Mouse (Mus musculus): ENCODE data around the gene Taf1b.
A peak's percentile ranks its signal among the peaks of the same experiment; 100 is the strongest.
"Not testable (repeated sequence)": the region's sequence is repeated elsewhere in the genome, so short reads cannot be mapped to it uniquely, and the experiment has no call there.

The Taf1b gene

DNA sequence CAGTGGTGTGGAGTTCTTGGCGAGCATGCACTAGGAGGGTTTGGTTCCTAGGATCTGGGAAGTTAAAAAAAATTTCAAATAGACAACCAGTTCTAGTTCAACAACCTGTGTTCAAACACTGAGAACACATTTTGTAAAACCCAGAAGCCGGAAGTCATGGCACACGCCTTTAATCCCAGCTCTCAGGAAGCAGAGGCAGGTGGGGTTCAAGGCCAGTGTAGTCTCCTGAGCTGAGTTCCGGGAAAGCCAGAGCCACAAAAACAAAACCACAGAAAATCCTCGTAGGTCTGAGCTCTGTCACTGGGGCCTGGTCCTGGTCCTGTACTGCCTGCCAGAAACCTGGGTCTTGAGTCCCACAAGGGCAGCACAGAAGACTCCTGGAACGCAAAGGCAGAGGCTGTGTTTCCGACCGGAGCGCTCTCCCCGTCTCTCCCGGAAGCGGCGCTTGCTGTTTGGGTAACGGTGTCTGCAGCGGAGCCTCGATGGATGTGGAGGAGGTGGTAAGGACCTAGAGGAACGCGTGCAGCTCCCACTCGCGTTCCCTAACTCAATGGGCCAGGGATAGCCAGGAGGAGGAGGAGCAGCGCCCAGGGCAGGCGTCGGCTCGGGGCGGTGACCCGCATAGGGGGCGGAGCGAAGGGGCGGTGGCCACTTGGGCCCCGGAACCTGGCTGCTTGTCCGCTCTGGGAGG lies at the start of gene Taf1b:
TSS of gene Taf1b (plus strand) at position 210 of the 691 bp plus-strand sequence.
- peak; percentile 70 for DNase-seq

DNA sequence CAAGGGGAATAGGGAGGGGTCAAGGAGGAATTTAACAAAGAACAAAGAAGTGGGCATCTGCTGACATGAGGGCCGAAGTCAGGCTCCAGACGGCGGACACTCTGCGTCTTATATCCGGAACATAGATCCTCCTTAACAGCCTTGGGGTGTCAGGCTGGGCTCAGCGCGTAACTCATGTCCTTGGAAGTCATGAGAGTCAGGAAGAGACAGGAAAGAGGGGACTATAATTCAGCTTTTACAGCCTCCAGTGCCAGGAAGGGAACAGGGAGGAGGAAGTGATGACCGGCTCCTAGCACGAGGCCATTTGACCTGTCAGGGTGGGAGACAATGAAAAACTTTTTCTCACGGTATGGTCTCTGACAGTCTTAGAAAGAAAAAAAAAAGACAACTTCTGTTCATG lies 37.8 kb upstream of the Taf1b start:
- DNase-seq: no peak

GRCm38 (mm10) chr12:24462121-24462520 lies 36.0 kb upstream of the Taf1b start:
- peak; percentile 17 for DNase-seq

- not testable (repeated sequence) for DNase-seq
These were observed 34.7 kb upstream of the Taf1b start for GRCm38 (mm10) chr12:24463490-24463889.

GRCm38 (mm10) chr12:24468966-24469365 lies 29.2 kb upstream of the Taf1b start:
- DNase-seq: no peak

DNA sequence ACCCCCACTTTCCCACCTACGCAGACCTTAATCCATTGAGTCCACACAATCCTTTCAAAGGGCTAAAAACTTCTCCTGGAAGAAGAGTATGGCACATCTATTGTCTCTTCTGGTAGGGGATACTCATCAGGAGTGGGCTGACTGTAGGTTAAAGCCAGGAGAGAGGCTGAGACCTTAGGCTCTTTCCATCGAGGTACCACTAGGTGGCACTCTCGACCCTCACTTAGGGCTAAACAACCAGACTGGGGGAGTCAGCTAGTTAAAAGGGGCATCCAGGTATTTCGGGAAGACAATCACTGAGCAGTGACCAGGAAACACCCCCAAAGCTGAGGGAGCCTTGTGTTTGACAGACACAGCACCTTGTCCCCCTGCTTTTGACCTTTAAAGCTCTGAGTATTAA lies 27.2 kb upstream of the Taf1b start:
- DNase-seq: no peak

DNA sequence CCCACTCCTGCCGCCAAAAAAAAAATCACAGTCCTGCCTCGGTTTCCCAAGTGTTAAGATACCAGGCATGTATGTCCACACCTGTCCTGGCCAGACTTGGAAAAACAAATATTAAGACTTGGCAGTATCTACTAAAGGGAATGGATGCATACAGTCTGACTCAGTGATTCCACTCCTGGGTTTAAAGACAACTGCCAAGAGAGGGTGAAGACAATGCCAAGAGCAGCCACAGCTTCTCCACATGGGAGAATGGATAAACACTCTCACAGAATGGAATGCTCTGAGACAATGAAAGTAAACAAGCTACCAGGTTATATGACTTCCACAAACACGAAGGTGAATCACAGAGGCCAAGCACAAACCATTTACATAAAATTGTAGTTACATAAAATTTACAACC lies 24.9 kb upstream of the Taf1b start:
- DNase-seq: no peak

- DNase-seq: no peak
These were observed 13.2 kb upstream of the Taf1b start for GRCm38 (mm10) chr12:24484930-24485329.

GRCm38 (mm10) chr12:24486882-24487281 lies 11.3 kb upstream of the Taf1b start:
- no peak for DNase-seq

- DNase-seq: not testable (repeated sequence)
These were observed 5.7 kb upstream of the Taf1b start for GRCm38 (mm10) chr12:24492507-24492906.

- DNase-seq: no peak
These were observed 5.1 kb upstream of the Taf1b start for GRCm38 (mm10) chr12:24493011-24493410.

DNA sequence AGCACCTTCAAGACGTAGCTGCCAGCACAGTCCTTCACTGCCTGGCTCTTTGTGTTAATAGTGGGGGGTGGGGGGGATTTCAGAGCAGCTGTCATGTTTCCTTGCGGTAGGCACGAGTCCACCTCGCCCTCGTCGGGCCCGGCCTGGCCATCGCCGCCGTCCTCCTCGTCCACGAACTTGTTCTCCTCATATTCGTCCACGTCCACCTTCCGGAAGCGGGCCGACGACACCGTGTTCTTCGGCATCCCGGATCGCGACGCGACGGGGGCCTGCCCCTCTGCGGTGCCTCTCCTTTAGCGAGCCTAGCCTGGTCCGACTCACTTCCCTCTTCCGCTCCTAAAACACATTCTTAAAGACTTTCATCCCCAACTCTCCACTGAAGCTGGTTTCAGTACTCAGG lies 4.7 kb upstream of the Taf1b start:
- DNase-seq: no peak

DNA sequence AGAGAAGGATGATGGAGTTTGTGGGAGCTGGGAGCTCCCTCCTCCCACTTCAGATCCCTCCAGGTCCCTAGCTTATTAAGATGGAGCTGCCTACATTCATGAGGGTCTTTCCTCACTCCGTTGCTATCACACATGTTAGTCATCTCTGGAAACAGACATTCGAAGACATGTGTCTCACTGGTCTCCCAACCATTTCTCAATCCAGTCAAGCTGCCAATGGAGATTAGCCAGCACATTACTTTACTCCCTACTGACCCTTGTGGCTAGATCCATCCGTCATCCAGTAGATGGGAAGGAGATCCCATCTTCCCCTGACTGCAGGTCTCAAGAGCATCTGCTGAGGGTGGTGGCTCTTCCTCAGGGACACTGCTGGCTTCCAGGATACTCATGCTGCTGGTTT lies 3.4 kb upstream of the Taf1b start:
- DNase-seq: not testable (repeated sequence)

- not testable (repeated sequence) for DNase-seq
These were observed 804 bp downstream of the Taf1b start for GRCm38 (mm10) chr12:24498841-24499485.

DNA sequence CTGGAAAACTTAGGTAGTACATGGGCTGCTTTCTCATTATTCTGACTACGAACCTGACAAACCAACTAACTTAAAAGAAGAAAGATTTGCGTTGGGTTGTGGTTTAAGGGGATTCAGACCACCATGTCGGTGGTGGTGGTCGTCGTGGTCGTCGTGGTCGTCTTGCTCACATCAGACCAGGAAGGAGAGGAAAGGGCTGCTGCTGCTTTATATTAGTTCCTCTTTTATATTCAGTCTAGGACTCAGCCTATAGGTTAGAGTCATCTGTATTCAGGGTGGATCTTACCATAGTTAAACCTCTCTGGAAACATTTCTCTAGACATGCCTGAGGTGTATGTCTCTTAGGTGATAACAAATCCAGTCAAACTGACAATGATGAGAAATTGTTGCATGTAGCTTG lies 19.0 kb downstream of the Taf1b start:
- no peak for DNase-seq

DNA sequence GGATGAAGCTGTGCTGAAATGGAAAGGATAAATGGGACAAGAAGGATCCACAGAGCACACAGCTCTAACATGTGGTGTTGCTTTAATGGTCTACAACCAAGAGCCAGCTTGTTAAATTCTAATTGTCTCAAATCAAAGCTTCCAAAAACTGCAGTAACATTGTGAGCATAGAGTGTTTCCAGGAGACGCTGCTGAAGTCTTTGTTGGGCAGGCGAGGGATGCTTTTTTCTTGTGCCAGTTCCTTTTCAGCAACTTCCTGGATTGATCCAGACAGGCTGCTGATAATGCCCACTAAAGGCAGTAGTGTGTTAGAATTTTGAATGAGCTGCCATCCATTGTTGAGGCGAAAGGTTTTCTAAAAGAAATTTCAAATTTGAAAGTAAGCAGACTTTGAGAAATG lies 22.9 kb downstream of the Taf1b start:
- peak; percentile 8 for DNase-seq

- DNase-seq: peak; percentile 25
These were observed 26.9 kb downstream of the Taf1b start for GRCm38 (mm10) chr12:24525065-24525464.

GRCm38 (mm10) chr12:24536390-24536789 lies 38.2 kb downstream of the Taf1b start:
- no peak for DNase-seq

- DNase-seq: no peak
These were observed 39.0 kb downstream of the Taf1b start for GRCm38 (mm10) chr12:24537201-24537600.

GRCm38 (mm10) chr12:24537965-24538364 lies 39.8 kb downstream of the Taf1b start:
- DNase-seq: peak; percentile 25

DNA sequence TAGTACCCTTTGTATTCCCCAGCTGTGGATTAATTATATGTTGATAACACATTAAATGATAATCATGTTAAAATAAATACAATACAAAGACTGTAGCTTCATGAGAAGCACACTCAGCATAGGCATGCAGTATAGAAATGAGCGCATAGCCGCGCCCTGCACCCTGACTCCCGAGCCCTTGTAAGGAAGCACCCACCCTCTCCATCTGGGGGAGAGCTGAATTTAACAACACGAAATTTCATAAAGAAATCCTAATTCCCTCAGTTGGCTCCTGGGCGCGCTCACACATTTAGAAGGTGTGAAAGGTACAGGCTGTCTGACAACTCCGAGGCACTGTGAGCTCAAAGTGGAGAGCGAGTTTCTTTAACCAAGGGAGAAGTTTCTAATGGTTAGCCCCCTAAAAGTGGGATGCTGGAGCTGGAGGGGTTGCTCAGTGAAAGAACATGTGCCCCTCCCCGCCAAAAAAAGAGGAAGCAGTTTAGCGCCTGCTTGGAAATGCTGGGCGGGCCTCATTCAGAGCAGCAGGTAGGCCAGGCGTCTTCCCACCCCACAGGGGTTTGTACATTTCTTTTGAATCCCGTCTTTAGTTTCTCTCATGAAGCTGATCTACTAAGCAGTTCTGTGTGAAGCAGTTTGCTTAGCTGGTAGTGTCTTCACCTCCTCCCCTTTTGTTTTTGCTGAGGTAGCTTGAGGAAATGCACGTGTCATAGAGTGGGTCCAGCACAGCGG lies 43.4 kb downstream of the Taf1b start:
- no peak for DNase-seq

DNA sequence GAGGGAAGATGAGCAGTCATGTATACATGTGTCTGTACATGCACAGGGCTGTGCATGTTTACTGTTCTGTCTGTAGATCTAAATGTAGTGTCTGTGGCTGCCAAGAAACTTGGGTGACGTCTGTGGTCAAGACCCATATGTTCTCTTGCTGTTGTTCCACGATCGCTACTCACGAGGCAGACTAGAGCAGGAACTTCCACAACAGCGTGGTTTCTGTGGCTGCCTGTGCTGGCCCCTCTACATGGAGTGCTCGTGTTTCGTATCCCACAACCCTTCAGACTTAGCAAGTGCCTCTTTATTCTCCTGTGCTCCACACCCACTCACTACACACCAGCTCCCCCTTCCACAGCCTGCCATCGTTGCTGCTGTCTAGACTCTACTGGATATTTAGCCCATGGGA lies 49.5 kb downstream of the Taf1b start:
- DNase-seq: no peak

GRCm38 (mm10) chr12:24548885-24549284 lies 50.7 kb downstream of the Taf1b start:
- no peak for DNase-seq

DNA sequence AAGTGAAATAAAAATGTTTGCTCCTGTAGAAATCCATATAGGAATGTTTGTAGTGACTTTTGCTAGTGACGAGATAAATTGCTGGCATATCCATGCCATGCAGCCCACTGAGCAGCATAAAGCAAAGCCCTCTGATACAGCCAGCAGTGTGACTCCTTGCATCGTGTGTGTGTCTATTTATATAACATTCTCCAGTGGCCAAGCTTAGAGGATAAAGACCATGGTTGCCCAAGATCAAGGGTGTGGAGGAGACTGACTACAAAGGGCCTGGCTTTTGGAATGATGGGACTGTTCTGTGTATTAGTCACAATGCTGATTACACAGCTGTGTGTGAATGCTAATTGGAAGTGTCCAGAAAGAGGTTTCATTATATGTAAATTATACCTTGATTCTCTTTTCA lies 54.4 kb downstream of the Taf1b start:
- no peak for DNase-seq
